Mouse (Mus musculus): ENCODE data around the gene Zfp280d. TPM values are rescaled to one million over a fixed set of nuclear protein-coding genes. Genes with fewer than 3 reads are reported as not detected.

Zfp280d gene
- polyA plus RNA-seq, 1 experiment from 2014 or later: 25.3 TPM

- WGBS: 96% methylated on average over 2 of the region's 2 CpGs
- TF ChIP-seq CTCF (IDR thresholded peaks at IDR 0.05; ENCODE audit: low read depth): no peak
- Histone ChIP-seq H3K9me3 (replicated peaks; ENCODE audit: low read length) (no peaks in the 10 kb centered on the region), H3K27ac (no peak overlapping the region), H3K9ac (ENCODE audit: low read depth, low read length) (no peak overlapping the region), H3K4me1 (replicated peaks; ENCODE audit: insufficient read depth, low read length) (no peaks in the 10 kb centered on the region), H3K27me3 (ENCODE audit: insufficient read depth, low read length) (no peaks in the 10 kb centered on the region), H3K4me2 (ENCODE audit: low read length) (no peak overlapping the region), H3K36me3 (ENCODE audit: insufficient read depth, low read length) (peaks cover 12% of the 10 kb centered on the region), H3K4me3 (replicated peaks; ENCODE audit: low read depth, low read length) (no peak overlapping the region)
- no peak for DNase-seq (ENCODE audit: low spot score)
- ATAC-seq (replicated peaks; ENCODE audit: low FRiP score, low read depth): no peak
Observed at GRCm38 (mm10) chr9:72339119-72339518, 64.5 kb downstream of the Zfp280d start.

- no peak overlapping the region for H3K27ac ChIP-seq
- ATAC-seq (replicated peaks; ENCODE audit: low FRiP score, low read depth) (no peak), DNase-seq (ENCODE audit: low spot score) (peak; percentile 20)
- H3K4me3 ChIP-seq (replicated peaks; ENCODE audit: low read depth, low read length): no peak overlapping the region
- TF ChIP-seq CTCF (IDR thresholded peaks at IDR 0.05; ENCODE audit: low read depth): no peak
- no peaks in the 10 kb centered on the region for H3K4me1 ChIP-seq (replicated peaks; ENCODE audit: insufficient read depth, low read length)
- no peaks in the 10 kb centered on the region for H3K9me3 ChIP-seq (replicated peaks; ENCODE audit: low read length)
- H3K36me3 ChIP-seq (ENCODE audit: insufficient read depth, low read length): peaks cover 13% of the 10 kb centered on the region
- no peak overlapping the region for H3K9ac ChIP-seq (ENCODE audit: low read depth, low read length)
- no peaks in the 10 kb centered on the region for H3K27me3 ChIP-seq (ENCODE audit: insufficient read depth, low read length)
- H3K4me2 ChIP-seq (ENCODE audit: low read length): no peak overlapping the region
Observed at GRCm38 (mm10) chr9:72343844-72344243, 69.2 kb downstream of the Zfp280d start.

GRCm38 (mm10) chr9:72372359-72372758 lies 97.7 kb downstream of the Zfp280d start:
- H3K4me3 ChIP-seq (replicated peaks; ENCODE audit: low read depth, low read length): no peak overlapping the region
- DNase-seq (ENCODE audit: low spot score): no peak
- 93% methylated on average over 2 of the region's 2 CpGs for WGBS
- H3K4me1 ChIP-seq (replicated peaks; ENCODE audit: insufficient read depth, low read length): no peaks in the 10 kb centered on the region
- ATAC-seq (replicated peaks; ENCODE audit: low FRiP score, low read depth): no peak
- H3K27ac ChIP-seq: no peak overlapping the region
- no peak overlapping the region for H3K9ac ChIP-seq (ENCODE audit: low read depth, low read length)
- H3K27me3 ChIP-seq (ENCODE audit: insufficient read depth, low read length): no peaks in the 10 kb centered on the region
- no peaks in the 10 kb centered on the region for H3K36me3 ChIP-seq (ENCODE audit: insufficient read depth, low read length)
- no peak for TF ChIP-seq CTCF (IDR thresholded peaks at IDR 0.05; ENCODE audit: low read depth)
- no peak overlapping the region for H3K4me2 ChIP-seq (ENCODE audit: low read length)
- H3K9me3 ChIP-seq (replicated peaks; ENCODE audit: low read length): no peaks in the 10 kb centered on the region

GRCm38 (mm10) chr9:72374074-72374473 lies 99.4 kb downstream of the Zfp280d start:
- H3K36me3 ChIP-seq (ENCODE audit: insufficient read depth, low read length): no peaks in the 10 kb centered on the region
- H3K9me3 ChIP-seq (replicated peaks; ENCODE audit: low read length): no peaks in the 10 kb centered on the region
- no peaks in the 10 kb centered on the region for H3K27me3 ChIP-seq (ENCODE audit: insufficient read depth, low read length)
- TF ChIP-seq CTCF (IDR thresholded peaks at IDR 0.05; ENCODE audit: low read depth): peak; percentile 25; the same call in 1 of the 2 replicates
- H3K4me3 ChIP-seq (replicated peaks; ENCODE audit: low read depth, low read length): no peak overlapping the region
- H3K27ac ChIP-seq: no peak overlapping the region
- no peak overlapping the region for H3K4me2 ChIP-seq (ENCODE audit: low read length)
- DNase-seq (ENCODE audit: low spot score): no peak
- H3K9ac ChIP-seq (ENCODE audit: low read depth, low read length): no peak overlapping the region
- no peaks in the 10 kb centered on the region for H3K4me1 ChIP-seq (replicated peaks; ENCODE audit: insufficient read depth, low read length)
- no peak for ATAC-seq (replicated peaks; ENCODE audit: low FRiP score, low read depth)
- 93% methylated on average over 3 of the region's 3 CpGs for WGBS

GRCm38 (mm10) chr9:72374996-72375395 lies 100.3 kb downstream of the Zfp280d start:
- TF ChIP-seq CTCF (IDR thresholded peaks at IDR 0.05; ENCODE audit: low read depth): no peak
- H3K27ac ChIP-seq: no peak overlapping the region
- 77% methylated on average over 4 of the region's 4 CpGs for WGBS
- no peak overlapping the region for H3K9ac ChIP-seq (ENCODE audit: low read depth, low read length)
- H3K9me3 ChIP-seq (replicated peaks; ENCODE audit: low read length): no peaks in the 10 kb centered on the region
- no peaks in the 10 kb centered on the region for H3K27me3 ChIP-seq (ENCODE audit: insufficient read depth, low read length)
- ATAC-seq (replicated peaks; ENCODE audit: low FRiP score, low read depth) (no peak), DNase-seq (ENCODE audit: low spot score) (no peak)
- H3K4me2 ChIP-seq (ENCODE audit: low read length): no peak overlapping the region
- H3K4me1 ChIP-seq (replicated peaks; ENCODE audit: insufficient read depth, low read length): no peaks in the 10 kb centered on the region
- H3K4me3 ChIP-seq (replicated peaks; ENCODE audit: low read depth, low read length): no peak overlapping the region
- H3K36me3 ChIP-seq (ENCODE audit: insufficient read depth, low read length): no peaks in the 10 kb centered on the region

GRCm38 (mm10) chr9:72375639-72376038 lies 101.0 kb downstream of the Zfp280d start:
- ATAC-seq (replicated peaks; ENCODE audit: low FRiP score, low read depth): no peak
- Histone ChIP-seq H3K9me3 (replicated peaks; ENCODE audit: low read length) (no peaks in the 10 kb centered on the region), H3K4me2 (ENCODE audit: low read length) (no peak overlapping the region), H3K27ac (no peak overlapping the region), H3K4me1 (replicated peaks; ENCODE audit: insufficient read depth, low read length) (no peaks in the 10 kb centered on the region), H3K4me3 (replicated peaks; ENCODE audit: low read depth, low read length) (no peak overlapping the region), H3K9ac (ENCODE audit: low read depth, low read length) (no peak overlapping the region), H3K27me3 (ENCODE audit: insufficient read depth, low read length) (no peaks in the 10 kb centered on the region), H3K36me3 (ENCODE audit: insufficient read depth, low read length) (no peaks in the 10 kb centered on the region)
- TF ChIP-seq CTCF (IDR thresholded peaks at IDR 0.05; ENCODE audit: low read depth): no peak
- DNase-seq (ENCODE audit: low spot score): no peak
- 75% methylated on average over 3 of the region's 3 CpGs for WGBS

- Histone ChIP-seq H3K27me3 (ENCODE audit: insufficient read depth, low read length) (no peaks in the 10 kb centered on the region), H3K36me3 (ENCODE audit: insufficient read depth, low read length) (no peaks in the 10 kb centered on the region), H3K9me3 (replicated peaks; ENCODE audit: low read length) (no peaks in the 10 kb centered on the region), H3K4me1 (replicated peaks; ENCODE audit: insufficient read depth, low read length) (no peaks in the 10 kb centered on the region), H3K9ac (ENCODE audit: low read depth, low read length) (no peak overlapping the region), H3K4me2 (ENCODE audit: low read length) (no peak overlapping the region), H3K4me3 (replicated peaks; ENCODE audit: low read depth, low read length) (no peak overlapping the region), H3K27ac (no peak overlapping the region)
- no peak for DNase-seq (ENCODE audit: low spot score)
- 76% methylated on average over 7 of the region's 7 CpGs for WGBS
- TF ChIP-seq CTCF (IDR thresholded peaks at IDR 0.05; ENCODE audit: low read depth): no peak
- no peak for ATAC-seq (replicated peaks; ENCODE audit: low FRiP score, low read depth)
Observed at GRCm38 (mm10) chr9:72385786-72386185, 111.1 kb downstream of the Zfp280d start.
